In the genomic region with DNA sequence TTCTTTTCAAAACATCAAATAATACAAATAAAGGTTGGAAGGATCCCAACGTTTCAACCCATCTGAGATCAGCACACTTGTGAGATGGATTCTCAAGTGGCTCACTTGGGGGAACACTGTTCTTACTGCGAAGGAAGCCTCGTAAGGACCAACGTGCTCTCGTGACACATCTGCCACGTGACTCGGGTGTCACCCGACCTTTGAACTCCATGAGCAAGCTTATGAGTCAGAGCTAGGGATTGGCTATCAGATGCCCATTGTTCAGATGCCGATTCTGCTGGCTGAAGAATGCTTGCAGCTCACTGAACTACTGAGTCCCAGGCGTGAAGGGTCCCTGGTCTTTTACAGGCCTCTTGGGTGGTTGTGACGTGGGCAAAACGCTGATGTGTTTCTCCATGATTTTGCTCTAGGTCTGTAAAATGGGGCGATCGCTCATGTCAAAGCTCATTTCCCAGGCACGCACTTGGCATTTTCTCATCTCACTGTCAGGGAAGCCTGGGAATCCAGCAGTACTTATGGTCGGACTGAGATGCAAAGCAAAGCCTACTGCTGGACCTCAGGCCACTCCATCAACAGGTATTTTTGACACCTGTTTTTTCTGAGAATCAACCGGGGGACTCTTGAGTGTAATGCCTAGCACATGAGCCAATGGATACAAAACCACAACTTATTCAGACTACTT, we compare ENCODE assay signal across 27 mouse cellular contexts. TPM values are rescaled to one million over a fixed set of nuclear protein-coding genes. Genes with fewer than 3 reads are reported as not detected.
DNase-seq lines count a peak whose midpoint lies in the region; ATAC-seq and TF ChIP-seq lines count a peak whose summit lies in the region.
"Had no signal": no experiment of that assay in that cellular context is flagged by ENCODE, and none has a peak within 500 bp of the region (broad histone marks: within the 10 kb centered on the region; RNA-seq: fewer than 3 reads in every experiment).

No protein-coding gene starts in this region.

- H3K9me3 ChIP-seq in midbrain, embryonic 11.5 days (ENCODE audit: control insufficient read depth, low read length): no peaks in the 10 kb centered on the region; the same call in 1 of the 2 replicates
- no peaks in the 10 kb centered on the region for H3K9me3 ChIP-seq in midbrain, embryonic 15.5 days
- no peaks in the 10 kb centered on the region for H3K9me3 ChIP-seq in stomach, postnatal 0 days (ENCODE audit: control insufficient read depth, low read length)
- H3K9me3 ChIP-seq: heart, embryonic 10.5 days; hindbrain, embryonic 13.5 days; intestine, embryonic 15.5 days had no signal

- WGBS in midbrain, embryonic 11.5 days: 85% methylated on average over 17 of the region's 17 CpGs
- WGBS in midbrain, embryonic 15.5 days: 87% methylated on average over 17 of the region's 17 CpGs
- 72% methylated on average over 17 of the region's 17 CpGs for whole genome bisulfite sequencing in stomach, postnatal 0 days

- no peaks in the 10 kb centered on the region for H3K79me3 ChIP-seq in C2C12 (ENCODE audit: low read depth)

- no peak for TF ChIP-seq EP300 in stomach, postnatal 0 days (optimal IDR thresholded peaks at IDR 0.05)

- no peak overlapping the region for H3K27ac ChIP-seq in midbrain, embryonic 11.5 days (ENCODE audit: low read depth, low read length)
- H3K27ac ChIP-seq in midbrain, embryonic 15.5 days: no peak overlapping the region
- no peak overlapping the region for H3K27ac ChIP-seq in stomach, postnatal 0 days (replicated peaks)
- H3K27ac ChIP-seq: forebrain, embryonic 10.5 days; forebrain, embryonic 13.5 days; heart, embryonic 10.5 days; heart, embryonic 13.5 days; hindbrain, embryonic 10.5 days; hindbrain, embryonic 13.5 days; intestine, embryonic 15.5 days had no signal

- H3K4me2 ChIP-seq in midbrain, embryonic 11.5 days: no peak overlapping the region
- H3K4me2 ChIP-seq in midbrain, embryonic 15.5 days: no peak overlapping the region
- H3K4me2 ChIP-seq in stomach, postnatal 0 days (replicated peaks; ENCODE audit: low read depth): no peak overlapping the region
- H3K4me2 ChIP-seq: forebrain, embryonic 13.5 days; heart, embryonic 13.5 days; hindbrain, embryonic 13.5 days; intestine, embryonic 15.5 days had no signal

- H3K9ac ChIP-seq in midbrain, embryonic 11.5 days (ENCODE audit: low read length): no peak overlapping the region
- H3K9ac ChIP-seq in midbrain, embryonic 15.5 days: no peak overlapping the region
- H3K9ac ChIP-seq in stomach, postnatal 0 days (ENCODE audit: low read length): no peak overlapping the region
- H3K9ac ChIP-seq: forebrain, embryonic 13.5 days; heart, embryonic 13.5 days; hindbrain, embryonic 13.5 days; intestine, embryonic 15.5 days had no signal

- no peak overlapping the region for H3K4me3 ChIP-seq in midbrain, embryonic 11.5 days (ENCODE audit: low read depth, low read length)
- H3K4me3 ChIP-seq in midbrain, embryonic 15.5 days: no peak overlapping the region
- H3K4me3 ChIP-seq in C2C12 (ENCODE audit: insufficient read depth, poor library complexity, severe bottlenecking): no peak overlapping the region
- H3K4me3 ChIP-seq in stomach, postnatal 0 days (ENCODE audit: low read depth, low read length): no peak overlapping the region
- H3K4me3 ChIP-seq: forebrain, embryonic 10.5 days; forebrain, embryonic 13.5 days; heart, embryonic 10.5 days; heart, embryonic 13.5 days; hindbrain, embryonic 10.5 days; hindbrain, embryonic 13.5 days; intestine, embryonic 15.5 days had no signal

- H3ac ChIP-seq in C2C12 (ENCODE audit: control insufficient read depth, insufficient read length, low read depth): no peak overlapping the region

- no peaks in the 10 kb centered on the region for H3K79me2 ChIP-seq in C2C12 (ENCODE audit: control insufficient read depth, insufficient read depth)

- no peaks in the 10 kb centered on the region for H3K36me3 ChIP-seq in midbrain, embryonic 11.5 days (ENCODE audit: control insufficient read depth, insufficient read depth, low read length)
- no peaks in the 10 kb centered on the region for H3K36me3 ChIP-seq in midbrain, embryonic 15.5 days (replicated peaks)
- H3K36me3 ChIP-seq in C2C12 (ENCODE audit: control insufficient read depth, insufficient read depth): no peaks in the 10 kb centered on the region
- no peaks in the 10 kb centered on the region for H3K36me3 ChIP-seq in stomach, postnatal 0 days (ENCODE audit: control insufficient read depth, insufficient read depth, low read length)
- H3K36me3 ChIP-seq: forebrain, embryonic 10.5 days; heart, embryonic 10.5 days; heart, embryonic 13.5 days; hindbrain, embryonic 10.5 days; hindbrain, embryonic 13.5 days; intestine, embryonic 15.5 days had no signal

- no peak for ATAC-seq in midbrain, embryonic 11.5 days (ENCODE audit: low FRiP score)
- ATAC-seq in midbrain, embryonic 15.5 days (replicated peaks): no peak
- ATAC-seq in stomach, postnatal 0 days (ENCODE audit: low FRiP score, low TSS enrichment): peak; percentile 48; the same call in 1 of the 2 replicates
- no peak for ATAC-seq in megakaryocyte-erythroid progenitor cell, adult 5-6 weeks (replicated peaks; ENCODE audit: low FRiP score, low TSS enrichment, poor library complexity, severe bottlenecking)
- ATAC-seq: CD4-positive, CD25-positive, alpha-beta regulatory T cell, adult 4 months; forebrain, embryonic 13.5 days; forebrain, embryonic 16.5 days; hindbrain, embryonic 16.5 days; intestine, embryonic 15.5 days; Patski had no signal

- no peaks in the 10 kb centered on the region for H3K4me1 ChIP-seq in midbrain, embryonic 11.5 days (ENCODE audit: control insufficient read depth, insufficient read depth, low read length)
- no peaks in the 10 kb centered on the region for H3K4me1 ChIP-seq in midbrain, embryonic 15.5 days
- H3K4me1 ChIP-seq in stomach, postnatal 0 days (replicated peaks; ENCODE audit: control insufficient read depth, insufficient read depth): no peaks in the 10 kb centered on the region
- H3K4me1 ChIP-seq: forebrain, embryonic 10.5 days; forebrain, embryonic 13.5 days; hindbrain, embryonic 10.5 days; hindbrain, embryonic 13.5 days; intestine, embryonic 15.5 days had no signal

- H3K27me3 ChIP-seq in midbrain, embryonic 11.5 days (ENCODE audit: control insufficient read depth, insufficient read depth, low read length): no peaks in the 10 kb centered on the region
- H3K27me3 ChIP-seq in midbrain, embryonic 15.5 days (replicated peaks): no peaks in the 10 kb centered on the region
- H3K27me3 ChIP-seq in C2C12 (ENCODE audit: control insufficient read depth, insufficient read depth, insufficient read length): no peaks in the 10 kb centered on the region
- no peaks in the 10 kb centered on the region for H3K27me3 ChIP-seq in stomach, postnatal 0 days (ENCODE audit: control insufficient read depth, insufficient read depth, low read length)
- H3K27me3 ChIP-seq: forebrain, embryonic 13.5 days; heart, embryonic 13.5 days; hindbrain, embryonic 13.5 days; intestine, embryonic 15.5 days; Patski had no signal

- TF ChIP-seq CTCF in C2C12 (IDR thresholded peaks at IDR 0.05; ENCODE audit: control insufficient read depth, insufficient read depth, insufficient read length): no peak
- no peak for TF ChIP-seq CTCF in stomach, postnatal 0 days (IDR thresholded peaks at IDR 0.05; ENCODE audit: low read depth)

- intact Hi-C loops in gastrocnemius, postnatal 14 days (cut with DNase I; ENCODE audit: low total_unique reads): no loop called here

- peak; percentile 78 for DNase-seq in midbrain, embryonic 11.5 days (ENCODE audit: low spot score, missing footprints)
- DNase-seq in ZHBTc4 (ENCODE audit: low read depth, low spot score): peak; percentile 40
- peak; percentile 57 for DNase-seq in stomach, postnatal 0 days (ENCODE audit: low spot score)
- DNase-seq in heart, adult 8-10 months (ENCODE audit: low spot score): no peak
- no peak for DNase-seq in gastrocnemius, postnatal 14 days
- DNase-seq: adrenal gland, adult 2 months; adrenal gland, postnatal 14 days; B cell, adult 2 months; cerebellum, adult 11 months; cerebellum, adult 9-10 months; cerebellum, postnatal 14 days; gastrocnemius, postnatal 10 days; heart, adult 18-20 months had no signal

TF ChIP-seq in C2C12, 6 proteins besides CTCF, POLR2A, EP300 and RAD21:
- TF ChIP-seq USF1 (IDR thresholded peaks at IDR 0.05; ENCODE audit: low read depth): peak; percentile 89
- TF ChIP-seq MYOG (IDR thresholded peaks at IDR 0.05; ENCODE audit: control insufficient read depth, extremely low read depth, insufficient read length): no peak
- TF ChIP-seq MAX (IDR thresholded peaks at IDR 0.05): peak; percentile 64

RNA-seq across cellular contexts. Expression of a gene that starts 50.2 kb away (rescaled TPM):
- 40.4 and 43.5 TPM in 2 replicates for polyA plus RNA-seq in midbrain, embryonic 11.5 days (2014; fragmentation: Nextera tagmentation; extraction: Ambion mirVana)
- 18.5 and 18.6 TPM in 2 replicates for polyA plus RNA-seq in midbrain, embryonic 15.5 days (2015; fragmentation: Nextera tagmentation; extraction: Ambion mirVana)
- 29.8 TPM for polyA plus RNA-seq in C2C12 (2012; fragmentation: generic; extraction: Trizol)
- 34.0 and 35.9 TPM in 2 replicates for polyA plus RNA-seq in stomach, postnatal 0 days (2015; fragmentation: Nextera tagmentation; extraction: Ambion mirVana)
- 10 to 100 TPM; 52.8 to 75.4 (median 55.2) TPM for total RNA-seq in heart, adult 8-10 months (2022)
- 117 and 138 TPM in 2 replicates for total RNA-seq in megakaryocyte-erythroid progenitor cell, adult 5-6 weeks (2014; fragmentation: Nextera tagmentation)
- 81.3 and 102 TPM in 2 replicates for total RNA-seq in megakaryocyte-erythroid progenitor cell, adult 5-6 weeks (2017)
- total RNA-seq in gastrocnemius, postnatal 14 days (2021): 10 to 100 TPM; 24.7 to 29.7 TPM

Comparison
In these comparisons a context has a peak if more than half of its experiments do, and no peak if none do; other contexts are left out.
1. DNase-seq: peak in midbrain, embryonic 11.5 days (single experiment), ZHBTc4 (single experiment) and stomach, postnatal 0 days (single experiment); none in heart, adult 8-10 months (single experiment) and gastrocnemius, postnatal 14 days (single experiment).